Mouse (Mus musculus) induced T-regulatory cell, adult 2 months (primary cell): Measurements from ENCODE around the gene Scel.

ENCODE experiments used
- DNase-seq: peaks from one replicate; pipeline ENCODE4 v3.0.0-alpha.2; 2012; ENCODE audit warnings: low read depth

The Scel gene

DNA sequence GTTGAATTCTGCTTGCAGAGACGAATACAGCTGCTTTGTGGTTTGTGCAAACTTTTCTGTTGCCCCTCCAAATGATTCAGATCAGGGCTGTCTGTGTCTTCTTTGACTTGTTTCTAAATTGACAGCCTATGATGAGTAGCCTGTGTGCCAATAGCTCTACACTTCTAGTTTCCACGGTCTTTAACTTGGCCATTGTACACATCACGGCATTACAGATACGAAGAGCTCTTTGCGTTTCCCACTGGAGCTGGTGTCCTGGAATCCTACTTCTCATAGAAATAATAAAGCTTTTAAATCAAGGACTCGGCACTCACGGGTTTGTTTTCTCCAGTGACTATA is 300 bp downstream of the Scel start:
- DNase-seq: no peak

DNA sequence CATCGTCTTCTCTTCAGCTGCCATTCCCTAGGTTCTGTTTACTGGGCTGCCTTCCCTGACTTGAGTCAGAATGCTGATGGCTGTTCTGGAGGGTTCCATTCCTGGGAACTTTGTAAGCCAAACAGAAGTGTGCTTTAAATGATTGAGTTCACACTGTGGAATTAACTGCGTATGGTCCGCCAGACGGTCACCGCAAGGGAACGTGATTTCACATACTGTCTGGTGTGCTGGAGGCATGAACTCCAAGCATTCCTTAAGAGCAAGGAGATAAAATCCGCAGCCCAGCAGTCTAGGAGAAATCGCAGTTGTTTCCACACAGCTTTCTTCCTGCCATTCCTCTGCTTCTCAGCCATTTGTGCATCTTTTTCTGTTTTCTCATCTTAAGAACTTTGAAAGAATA is 2.3 kb downstream of the Scel start:
- no peak for DNase-seq

- DNase-seq: no peak
These were observed 13.1 kb downstream of the Scel start for GRCm38 (mm10) chr14:103526286-103526685.

DNA sequence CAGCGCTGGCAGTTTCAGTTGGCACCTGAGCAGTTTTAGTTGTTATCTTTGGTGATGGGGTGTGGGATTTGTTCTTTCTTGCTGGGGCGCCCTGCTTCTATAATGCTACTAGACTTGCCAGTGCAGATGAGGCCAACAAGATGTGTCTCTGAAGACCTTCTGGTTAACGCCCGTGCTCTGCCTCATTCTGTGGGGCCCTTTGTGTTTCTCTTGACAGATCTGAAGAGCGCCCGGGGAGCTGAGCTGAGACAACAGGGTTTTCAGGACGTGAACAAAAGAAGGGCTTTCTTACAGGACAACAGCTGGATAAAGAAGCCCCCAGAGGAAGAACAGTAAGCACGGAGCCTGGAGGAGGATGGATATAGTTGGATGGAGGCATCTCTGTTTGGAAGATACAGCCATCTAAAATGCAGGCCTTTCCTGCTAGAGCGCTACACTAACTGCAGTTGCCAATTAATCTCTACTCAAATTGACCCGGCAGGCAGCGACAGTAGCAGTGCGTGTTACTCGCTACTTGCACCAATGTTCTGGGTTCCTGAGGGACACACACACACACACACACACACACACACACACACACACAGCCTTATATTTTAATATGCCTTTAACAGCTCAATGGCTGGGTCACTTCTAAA is 16.7 kb downstream of the Scel start:
- no peak for DNase-seq

DNA sequence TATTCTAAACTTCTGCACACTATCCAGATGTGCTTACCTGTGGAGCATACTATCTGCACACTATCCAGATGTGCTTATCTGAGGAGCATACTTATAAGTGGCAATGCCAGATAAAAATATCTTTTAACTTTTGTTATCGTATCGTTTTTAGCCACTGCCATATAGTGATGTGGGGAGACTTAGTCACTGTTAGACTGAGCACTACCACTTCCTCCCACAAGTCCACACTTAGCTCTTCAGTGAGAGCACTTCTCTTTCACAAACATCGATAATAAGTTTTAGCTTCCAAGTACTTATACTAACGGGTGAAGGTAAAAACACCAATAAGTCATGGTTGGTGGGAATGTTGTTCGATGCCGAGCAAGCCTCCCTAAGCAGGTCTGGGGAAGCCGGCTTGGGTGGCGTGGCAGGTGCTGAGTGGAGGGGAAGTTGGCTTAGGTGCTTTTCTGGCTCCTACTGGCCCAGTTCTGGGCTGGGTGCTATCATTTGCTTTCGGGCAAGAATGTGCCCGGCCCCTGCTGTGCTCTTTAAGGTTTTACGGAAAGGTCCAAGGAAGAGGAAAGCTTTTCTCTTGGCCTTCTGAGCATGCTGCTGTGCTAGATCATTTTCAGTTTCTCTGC is 18.7 kb downstream of the Scel start:
- DNase-seq: no peak

DNA sequence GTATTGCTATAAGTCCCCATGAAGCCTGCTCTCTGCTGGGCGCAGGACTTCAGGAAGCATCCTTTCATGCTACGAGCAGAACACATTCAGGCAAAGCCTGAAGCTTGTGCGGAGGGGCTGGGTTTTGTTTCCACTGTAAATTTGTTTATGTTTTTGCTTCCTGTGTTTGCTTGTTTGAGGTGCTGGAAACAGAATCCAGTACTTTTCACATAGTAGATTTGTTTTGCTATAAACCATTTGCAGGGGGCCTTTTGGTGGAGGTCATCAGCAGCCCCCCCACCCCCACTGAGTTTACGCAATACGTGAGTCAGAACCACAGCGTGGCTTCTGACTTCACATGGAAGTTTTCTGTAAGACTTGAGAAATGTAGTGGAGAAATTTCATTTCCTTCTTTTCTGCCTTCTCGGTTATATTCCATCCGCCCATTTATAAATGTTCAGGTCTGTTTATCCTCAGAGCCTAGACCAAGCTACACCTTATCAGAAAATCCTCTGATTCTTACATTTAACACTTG is 22.4 kb downstream of the Scel start:
- DNase-seq: no peak

DNA sequence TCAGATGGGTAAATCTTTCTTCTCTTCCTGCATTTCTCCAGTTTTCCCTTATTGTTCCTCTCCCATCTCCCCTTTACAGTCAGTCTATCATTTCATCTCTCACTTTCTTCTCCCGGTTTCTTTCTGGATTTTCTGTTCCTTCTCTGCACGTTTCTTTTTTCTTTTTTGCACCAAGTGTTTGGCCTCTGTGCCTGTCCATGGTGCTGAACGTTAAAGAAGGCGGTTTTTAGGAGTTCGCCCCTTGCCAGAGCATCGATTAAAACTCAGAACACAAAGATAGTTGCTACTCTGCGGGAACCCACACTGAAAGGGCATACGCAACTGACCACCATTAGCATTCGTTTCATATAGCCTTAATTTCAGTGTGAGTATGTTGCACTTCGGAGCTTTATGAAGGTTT is 23.2 kb downstream of the Scel start:
- peak; percentile 23 for DNase-seq

- peak; percentile 77 for DNase-seq
These were observed 24.4 kb downstream of the Scel start for GRCm38 (mm10) chr14:103537355-103538056.

- DNase-seq: peak; percentile 18
These were observed 26.7 kb downstream of the Scel start for GRCm38 (mm10) chr14:103539796-103540195.

- DNase-seq: no peak
These were observed 28.5 kb downstream of the Scel start for GRCm38 (mm10) chr14:103541679-103542078.

GRCm38 (mm10) chr14:103543304-103544079 is 30.4 kb downstream of the Scel start:
- DNase-seq: no peak

- DNase-seq: no peak
These were observed 32.6 kb downstream of the Scel start for GRCm38 (mm10) chr14:103545734-103546133.

DNA sequence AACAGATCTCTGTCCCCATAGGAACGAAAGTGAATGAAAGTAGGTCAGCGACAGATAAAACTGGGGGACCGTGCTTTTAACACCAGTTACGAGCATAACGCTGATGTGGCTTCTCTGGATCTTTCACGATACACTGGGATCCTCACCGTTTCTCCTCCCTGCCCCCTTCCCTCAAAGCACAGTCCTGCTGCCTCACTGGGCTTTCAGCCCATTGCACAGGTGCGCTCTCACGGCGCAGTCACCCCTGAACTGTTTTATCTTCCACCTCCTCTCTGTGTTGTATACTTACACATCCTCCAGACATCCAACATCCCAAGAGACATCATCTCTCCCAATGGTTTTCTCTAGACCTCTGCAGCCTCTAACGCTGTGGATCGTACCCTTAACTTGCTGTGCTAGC is 33.1 kb downstream of the Scel start:
- no peak for DNase-seq

DNA sequence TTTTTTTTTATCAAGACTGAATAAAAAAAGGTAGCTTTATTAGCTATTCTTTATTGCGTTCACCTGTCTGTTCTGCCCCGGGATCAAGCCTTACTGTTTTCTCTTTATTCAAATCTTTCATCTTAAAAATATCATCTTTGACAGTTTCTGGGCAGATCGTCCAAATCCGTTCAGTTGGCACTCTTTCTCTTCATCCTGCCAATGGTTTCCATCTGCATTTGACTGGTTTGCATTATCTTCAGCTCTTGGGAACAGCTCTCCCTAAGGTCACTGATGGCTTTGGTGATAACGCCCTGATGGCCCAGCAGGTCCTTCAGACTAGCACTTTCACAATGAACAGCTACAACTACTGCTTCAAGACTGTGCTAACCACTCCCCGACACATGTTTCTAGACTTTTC is 35.1 kb downstream of the Scel start:
- no peak for DNase-seq

DNA sequence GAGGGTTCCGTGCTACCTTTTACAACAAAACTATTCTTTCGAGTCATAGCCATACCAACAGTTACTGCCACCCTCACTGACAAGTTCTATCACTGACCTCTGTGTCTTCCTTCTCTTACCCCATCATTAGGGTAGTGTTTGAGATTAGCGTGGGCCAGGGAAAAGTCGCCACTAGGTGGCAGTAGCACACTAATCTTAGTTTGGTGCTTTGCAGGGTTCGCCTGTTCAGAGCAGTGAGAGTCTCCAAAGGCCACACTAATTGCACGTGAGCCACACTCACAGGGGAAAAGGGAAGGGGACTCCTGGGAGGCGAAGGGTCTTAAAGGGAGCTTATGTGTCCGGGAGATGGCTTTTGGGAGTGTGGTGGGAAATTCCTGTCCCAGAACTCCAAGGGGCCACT is 37.3 kb downstream of the Scel start:
- peak; percentile 89 for DNase-seq

DNA sequence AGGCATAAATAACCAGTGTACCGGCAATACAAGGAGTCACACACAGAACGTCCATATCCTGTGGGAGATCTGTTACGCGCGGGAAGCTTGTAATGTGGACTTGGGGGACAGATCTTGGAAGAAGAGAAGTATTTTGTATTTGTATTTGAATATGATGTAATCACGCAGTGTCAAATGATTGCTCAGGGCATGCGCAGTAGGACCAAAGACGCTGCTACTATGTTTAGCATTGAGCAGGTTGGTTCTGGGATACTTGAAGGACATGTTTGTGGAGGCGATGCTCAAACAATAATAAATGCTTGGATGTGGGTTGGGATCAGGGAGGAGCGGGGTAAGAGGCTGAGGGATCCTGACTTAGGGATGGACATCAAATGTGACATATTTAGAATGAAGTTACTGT is 37.8 kb downstream of the Scel start:
- no peak for DNase-seq

- DNase-seq: no peak
These were observed 38.8 kb downstream of the Scel start for GRCm38 (mm10) chr14:103551921-103552320.

GRCm38 (mm10) chr14:103552379-103552778 is 39.2 kb downstream of the Scel start:
- no peak for DNase-seq

DNA sequence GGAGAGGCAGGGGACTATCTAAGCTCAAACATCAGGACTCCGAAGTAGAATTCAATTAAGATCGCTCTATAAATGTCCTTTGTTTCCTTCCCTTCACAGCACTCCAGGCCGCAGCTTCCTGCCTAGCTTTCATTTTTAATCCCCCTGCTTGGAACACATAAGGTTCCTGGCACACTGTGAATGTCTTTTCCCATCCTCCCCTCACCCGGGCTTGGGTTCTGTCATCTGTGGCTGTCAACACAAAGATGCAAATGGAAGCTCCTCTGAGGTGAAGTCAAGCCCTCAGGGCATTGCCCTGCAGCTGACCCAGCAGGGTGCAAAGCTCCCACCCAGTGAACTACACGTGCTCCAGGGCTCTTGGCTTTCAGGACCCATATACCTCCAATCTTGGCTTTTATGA is 43.5 kb downstream of the Scel start:
- DNase-seq: no peak

- DNase-seq: no peak
These were observed 48.4 kb downstream of the Scel start for GRCm38 (mm10) chr14:103561383-103562096.

- no peak for DNase-seq
These were observed 54.8 kb downstream of the Scel start for GRCm38 (mm10) chr14:103567957-103568356.

DNA sequence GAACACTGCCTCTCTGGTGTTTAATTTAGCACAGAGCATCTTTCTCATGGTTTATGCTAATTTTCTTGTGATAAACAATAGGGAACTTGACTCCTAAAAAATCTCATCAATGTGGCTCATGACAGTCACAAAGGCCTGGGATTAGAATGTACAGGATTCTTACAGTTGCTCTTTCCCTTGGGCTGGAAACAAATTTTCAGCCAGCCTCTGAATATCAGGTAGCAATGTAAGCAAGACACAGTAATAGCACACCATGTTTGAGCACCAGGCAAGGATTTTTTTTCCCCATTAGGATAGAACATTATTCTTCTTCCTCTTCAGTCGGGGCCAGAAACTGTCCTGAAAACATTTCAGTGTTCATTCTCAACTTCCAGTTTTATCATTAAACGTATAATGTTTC is 55.3 kb downstream of the Scel start:
- no peak for DNase-seq
